Mouse (Mus musculus) kidney, postnatal 36 days (tissue): ENCODE results near the gene Gga1.

Experiments used
- DNase-seq, 2 experiments: peaks; one replicate each; pipeline ENCODE4 v3.0.0; 2021 to 2022; ENCODE audit warnings: mixed read lengths in 2 of 2

Gene Gga1

DNA sequence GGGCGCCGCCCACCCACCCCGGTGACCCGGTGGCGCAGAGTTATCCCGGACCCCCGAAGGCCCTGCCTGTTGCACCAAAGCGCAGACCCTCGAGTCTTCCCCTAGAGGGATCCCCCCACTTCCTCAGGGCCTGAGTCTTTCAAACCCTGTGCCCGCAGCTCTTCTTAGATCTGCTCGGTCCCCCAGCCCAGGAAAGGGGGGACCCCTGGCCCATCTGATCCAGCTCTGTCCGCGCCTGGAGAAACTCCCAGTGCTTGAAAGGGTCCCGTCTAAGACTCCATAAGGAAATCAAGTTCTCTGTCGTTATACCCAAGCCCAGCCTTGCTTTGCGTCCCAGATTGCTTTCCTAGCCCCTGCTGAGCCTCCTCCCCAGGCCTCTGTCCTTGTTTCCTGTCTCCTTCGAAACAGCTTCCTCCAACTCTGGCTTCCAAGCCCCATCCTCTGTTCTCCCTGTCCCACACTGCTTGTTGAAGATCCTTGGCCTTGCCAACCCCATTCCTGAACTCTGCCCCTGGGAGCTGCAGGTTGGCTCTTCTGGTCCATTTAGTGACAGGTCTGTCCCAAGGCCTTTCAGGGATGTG lies 910 bp downstream of the Gga1 start:
- peak; percentile 30 to 56 for DNase-seq

DNA sequence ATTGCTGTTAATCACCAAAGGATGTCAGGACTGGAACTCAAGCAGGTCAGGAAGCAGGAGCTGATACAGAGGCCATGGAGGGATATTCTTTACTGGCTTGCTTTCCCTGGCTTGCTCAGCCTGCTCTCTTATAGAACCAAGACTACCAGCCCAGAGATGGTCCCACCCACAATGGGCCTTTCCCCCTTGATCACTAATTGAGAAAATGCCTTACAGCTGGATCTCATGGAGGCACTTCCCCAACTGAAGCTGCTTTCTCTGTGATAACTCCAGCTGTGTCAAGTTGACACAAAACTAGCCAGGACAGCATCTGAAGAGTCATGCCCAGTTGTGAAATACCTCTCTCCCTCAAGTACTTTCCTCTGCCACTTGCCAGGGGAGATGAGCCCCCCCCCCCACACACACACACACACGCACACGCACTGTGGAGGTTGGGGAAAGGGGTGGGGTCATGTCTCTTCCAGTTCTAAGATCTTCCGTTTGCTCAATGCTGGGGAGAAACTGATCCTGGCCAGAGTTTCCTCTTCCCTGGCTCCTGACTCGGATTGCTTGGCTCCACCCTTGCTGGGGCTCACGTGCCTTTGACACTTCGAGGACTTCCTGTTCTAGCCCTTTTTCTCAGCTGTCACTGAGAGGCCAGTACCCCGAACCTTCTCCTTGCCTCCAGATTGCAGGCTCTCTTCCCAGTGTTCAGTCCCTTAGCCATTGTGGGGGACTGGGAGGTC lies 2.0 kb downstream of the Gga1 start:
- peak in 1 of 2 experiments; percentile 39 for DNase-seq

- peak; percentile 55 to 70 for DNase-seq
Observed at GRCm38 (mm10) chr15:78880432-78880831, 3.4 kb downstream of the Gga1 start.

DNA sequence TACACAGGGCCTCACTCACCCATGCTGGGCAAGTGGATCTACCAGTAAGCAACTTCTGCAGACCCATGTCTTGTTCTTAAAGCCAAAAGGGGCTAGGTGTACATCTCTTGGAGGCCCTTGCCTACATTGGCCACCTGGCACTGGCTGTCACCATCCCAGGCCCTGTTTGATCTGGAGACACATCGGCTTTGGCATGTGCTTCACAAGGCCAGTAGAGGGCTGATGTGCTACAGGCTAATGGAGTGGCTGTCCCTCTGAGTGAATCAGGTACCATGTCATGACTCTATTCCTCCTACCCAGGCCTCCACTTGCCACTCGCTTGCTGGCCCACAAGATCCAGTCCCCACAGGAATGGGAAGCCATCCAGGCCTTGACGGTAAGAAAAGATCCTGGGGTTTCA lies 4.8 kb downstream of the Gga1 start:
- DNase-seq = no peak

DNA sequence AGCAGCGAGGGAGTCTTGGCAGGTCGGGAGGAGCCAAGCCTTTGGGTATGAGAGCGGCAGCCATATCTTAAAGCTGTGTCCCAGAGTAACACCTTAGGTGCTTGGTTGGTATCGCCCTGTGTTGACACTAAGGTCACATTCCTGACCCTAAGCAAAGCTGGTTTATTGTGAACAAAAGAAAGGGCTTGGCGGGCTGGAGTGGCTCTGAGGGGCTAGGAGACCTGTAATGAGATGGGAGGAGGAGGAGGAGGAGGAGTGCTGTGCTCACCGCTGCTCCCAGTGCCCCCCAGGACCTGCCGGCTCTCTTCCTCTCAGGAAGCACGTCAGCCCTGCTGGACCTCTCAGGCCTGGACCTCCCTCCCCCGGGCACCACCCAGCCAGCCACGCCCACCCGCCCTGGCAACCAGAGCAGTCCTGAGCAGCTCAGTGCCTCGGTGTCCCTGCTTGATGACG lies 12.4 kb downstream of the Gga1 start:
- no peak for DNase-seq

DNA sequence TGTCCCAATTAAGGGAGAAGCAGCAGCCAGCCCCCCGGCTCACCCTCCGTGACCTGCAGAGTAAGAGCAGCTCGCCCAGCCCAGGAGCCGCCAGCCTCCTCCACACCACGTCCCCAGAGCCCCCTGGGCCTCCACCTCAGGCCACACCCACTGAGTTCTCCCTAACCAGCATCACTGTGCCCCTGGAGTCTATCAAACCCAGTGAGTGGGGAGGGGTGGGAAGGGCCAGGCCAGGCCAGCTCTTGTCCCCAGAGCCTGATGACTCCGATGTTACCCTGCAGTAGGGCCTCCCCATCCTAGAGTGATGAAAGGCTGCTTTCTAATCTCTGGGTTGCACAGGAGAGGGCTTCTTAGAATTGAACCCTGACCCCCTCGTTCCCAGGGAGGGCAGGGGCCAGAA lies 15.4 kb downstream of the Gga1 start:
- DNase-seq = no peak

DNA sequence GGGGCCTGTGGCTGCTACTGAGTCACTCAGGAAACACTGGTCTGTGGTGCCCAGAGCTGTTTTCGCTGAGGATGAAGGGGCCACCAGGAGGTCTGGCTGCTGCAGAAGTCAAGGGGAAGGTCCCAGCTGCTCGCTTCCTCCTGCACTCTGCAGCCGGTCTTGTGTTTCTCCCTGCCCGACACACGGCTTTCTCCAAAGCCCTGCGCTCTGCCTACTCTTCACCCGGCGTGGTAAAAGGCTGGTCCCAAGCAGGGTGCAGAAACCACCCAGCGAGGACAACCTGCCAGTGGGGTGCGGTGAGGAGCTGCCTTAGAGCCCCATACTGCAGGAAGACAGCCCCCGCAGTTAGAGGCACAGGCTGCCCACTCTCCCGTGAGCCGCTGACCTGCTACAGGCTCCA lies 17.7 kb downstream of the Gga1 start:
- DNase-seq = no peak

- DNase-seq = no peak
Observed at GRCm38 (mm10) chr15:78895741-78896140, 18.8 kb downstream of the Gga1 start.

DNA sequence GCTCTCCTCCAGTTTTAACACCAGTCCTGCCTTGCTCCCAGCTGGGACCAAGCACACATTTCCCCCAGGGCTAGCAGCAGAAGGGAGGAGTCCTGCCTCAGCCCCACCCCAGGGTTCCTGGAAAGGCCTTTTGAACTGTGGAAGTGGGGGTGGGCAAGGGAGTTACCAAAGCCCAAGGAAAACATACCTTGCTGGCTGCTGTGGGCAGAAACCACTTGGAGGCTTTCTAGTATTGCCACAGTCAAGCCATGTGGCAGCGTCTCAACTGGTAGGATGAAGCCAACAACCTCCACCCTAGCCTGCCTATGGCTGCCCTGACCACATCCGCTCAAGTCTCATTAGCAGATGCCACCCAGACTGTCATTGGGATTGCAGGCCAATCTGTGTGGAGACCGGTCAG lies 19.2 kb downstream of the Gga1 start:
- no peak for DNase-seq

GRCm38 (mm10) chr15:78897488-78897887 lies 20.5 kb downstream of the Gga1 start:
- peak; percentile 40 to 48 for DNase-seq

- no peak for DNase-seq
Observed at GRCm38 (mm10) chr15:78898507-78899001, 21.6 kb downstream of the Gga1 start.

- DNase-seq = peak in 1 of 2 experiments; percentile 37
Observed at GRCm38 (mm10) chr15:78899409-78899739, 22.4 kb downstream of the Gga1 start, which contains the start of gene Gm49510. Gene Gm49510, plus strand, starts transcription at chr15:78899667.

- DNase-seq = peak; percentile 62 to 84
Observed at GRCm38 (mm10) chr15:78899740-78900584, 23.0 kb downstream of the Gga1 start, which contains the start of gene Sh3bp1. Gene Sh3bp1, plus strand, starts transcription at chr15:78899768.

DNA sequence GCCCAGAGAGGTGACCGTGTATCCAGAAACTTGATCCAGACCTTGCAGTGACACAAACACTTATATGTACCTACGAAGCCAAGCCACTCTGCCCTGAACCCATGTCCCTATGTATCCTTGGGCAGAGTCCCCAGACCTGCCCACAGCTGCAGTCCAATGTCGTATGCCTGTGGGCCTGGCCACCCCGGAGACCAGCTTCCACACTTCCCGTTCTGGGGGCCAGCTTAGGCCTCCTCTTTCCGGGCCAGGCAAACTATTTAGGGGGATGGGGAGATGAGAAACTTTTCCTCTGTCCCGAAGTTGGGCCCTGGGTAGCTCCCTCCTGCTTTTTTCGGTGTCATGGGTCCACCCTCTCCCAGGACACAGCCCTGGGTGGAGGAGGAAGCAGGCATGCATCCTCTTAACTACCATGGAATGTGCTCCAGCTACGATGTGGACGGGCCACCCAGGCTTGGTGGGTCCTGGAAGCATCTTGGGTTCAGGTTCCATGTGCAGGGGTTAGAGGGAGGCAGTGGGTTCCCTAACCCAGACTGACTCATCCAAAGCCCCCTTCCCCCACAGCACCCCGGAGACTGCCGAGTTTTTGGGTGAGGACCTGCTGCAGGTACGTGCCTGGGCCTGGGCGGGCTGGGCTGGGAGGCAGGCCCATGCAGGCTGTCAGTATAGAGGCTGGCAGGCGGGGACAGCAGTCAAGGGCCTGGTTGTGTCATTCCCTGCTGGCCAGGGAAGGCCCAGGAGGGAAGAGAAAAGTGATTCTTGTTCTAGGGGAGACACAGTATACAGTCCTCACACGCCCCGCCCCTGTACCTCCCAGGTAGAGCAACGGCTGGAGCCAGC lies 23.8 kb downstream of the Gga1 start:
- no peak for DNase-seq

GRCm38 (mm10) chr15:78901422-78901789 lies 24.4 kb downstream of the Gga1 start:
- no peak for DNase-seq

DNA sequence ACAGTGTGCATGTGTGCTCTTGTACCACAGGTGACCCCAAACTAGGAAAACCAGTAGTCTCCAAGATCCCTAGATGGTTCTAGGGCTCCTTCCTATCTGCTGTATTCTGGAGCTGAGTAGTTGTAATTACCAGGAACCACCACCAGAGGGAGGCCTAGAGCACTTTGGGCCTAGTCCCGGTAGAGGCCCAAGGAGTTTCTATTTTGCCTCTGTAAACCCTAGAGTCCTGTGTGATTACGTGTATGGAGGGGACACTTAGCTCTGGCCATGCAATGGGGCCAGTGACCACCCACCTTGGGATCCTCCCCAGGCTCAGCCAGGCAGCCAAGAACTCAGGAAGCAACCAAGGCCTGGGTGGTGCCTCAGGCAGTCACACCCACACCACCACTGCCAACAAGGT lies 26.3 kb downstream of the Gga1 start:
- DNase-seq = peak; percentile 85 to 92

- no peak for DNase-seq
Observed at GRCm38 (mm10) chr15:78908399-78908798, 31.4 kb downstream of the Gga1 start.

- no peak for DNase-seq
Observed at GRCm38 (mm10) chr15:78908982-78909381, 32.0 kb downstream of the Gga1 start.

- DNase-seq = peak; percentile 54 to 79
Observed at GRCm38 (mm10) chr15:78912040-78912439, 35.0 kb downstream of the Gga1 start.

DNA sequence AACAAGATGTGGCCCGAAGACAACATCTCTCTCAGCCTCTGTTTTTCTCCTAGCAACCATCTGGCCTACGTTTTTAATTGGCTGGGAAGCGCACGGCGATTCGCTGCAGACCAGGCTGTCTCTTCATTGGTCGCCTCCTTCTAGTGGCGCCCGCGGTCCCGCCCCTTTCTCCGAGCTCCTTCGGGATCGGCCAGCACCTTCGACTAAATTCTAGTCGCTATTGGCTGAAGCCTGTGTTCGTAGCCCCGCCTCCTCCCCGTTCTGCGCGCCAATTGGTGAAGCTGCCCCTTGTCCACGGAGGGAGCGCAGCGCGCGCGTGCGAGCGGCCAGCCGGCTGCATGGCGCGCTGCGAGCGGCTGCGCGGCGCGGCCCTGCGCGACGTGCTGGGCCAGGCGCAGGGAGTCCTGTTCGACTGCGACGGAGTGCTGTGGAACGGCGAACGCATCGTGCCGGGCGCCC lies 36.7 kb downstream of the Gga1 start, which contains the start of gene Pdxp:
Pdxp (plus strand) TSS at position 288 of the 459 bp plus-strand sequence.
- peak; percentile 95 for DNase-seq

GRCm38 (mm10) chr15:78914091-78914822 lies 37.3 kb downstream of the Gga1 start:
- no peak for DNase-seq
